Mouse (Mus musculus) myocyte (in vitro differentiated cells): ENCODE measurements around the gene Herc6. TPM values are rescaled to one million over a fixed set of nuclear protein-coding genes. Genes with fewer than 3 reads are reported as not detected.

Experiments used
- H3K27me3 ChIP-seq: one replicate; pipeline ENCODE4 v1.6.1; 2011; ENCODE audit not compliant: control insufficient read depth, insufficient read depth, insufficient read length
- H3K36me3 ChIP-seq: one replicate; pipeline ENCODE4 v1.6.1; 2011; ENCODE audit not compliant: control insufficient read depth, insufficient read depth
- H3K4me2 ChIP-seq: one replicate; pipeline ENCODE4 v1.6.1; 2011; ENCODE audit warnings: low read depth, control low read depth
- H3K4me3 ChIP-seq: one replicate; pipeline ENCODE4 v1.5.1; 2011; ENCODE audit warnings: mild to moderate bottlenecking, control low read depth, moderate library complexity
- H3K79me2 ChIP-seq: one replicate; pipeline ENCODE4 v1.6.1; 2011; ENCODE audit not compliant: control insufficient read depth, insufficient read depth
- H3ac ChIP-seq: one replicate; pipeline ENCODE4 v1.6.1; 2011; ENCODE audit not compliant: control insufficient read depth, insufficient read length
- CEBPB ChIP-seq: IDR thresholded peaks from 2 replicates; pipeline ENCODE4 v1.6.1; 2011; ENCODE audit warnings: mild to moderate bottlenecking, moderate library complexity; ENCODE audit not compliant: poor library complexity, insufficient read depth, severe bottlenecking
- E2F4 ChIP-seq: IDR thresholded peaks from one replicate; pipeline ENCODE4 v1.6.1; 2011; ENCODE audit warnings: mild to moderate bottlenecking, control low read depth, moderate library complexity; ENCODE audit not compliant: insufficient read depth
- MAX ChIP-seq: IDR thresholded peaks from one replicate; pipeline ENCODE4 v1.6.1; 2011; ENCODE audit warnings: low read depth, mild to moderate bottlenecking, control low read depth
- MYOD1 ChIP-seq, 3 experiments: IDR thresholded peaks; one replicate each; pipeline ENCODE4 v1.6.1; 2011; ENCODE audit warnings: control low read depth in 2 of 3, low read depth in 2 of 3, mild to moderate bottlenecking in 2 of 3, moderate library complexity in 1 of 3; ENCODE audit not compliant: insufficient read length in 2 of 3, control insufficient read depth in 1 of 3
- MYOG ChIP-seq, 3 experiments: IDR thresholded peaks; one replicate each; pipeline ENCODE4 v1.6.1; 2011; ENCODE audit warnings: control low read depth in 2 of 3, low read depth in 2 of 3, mild to moderate bottlenecking in 2 of 3; ENCODE audit not compliant: insufficient read length in 2 of 3, control insufficient read depth in 1 of 3, insufficient read depth in 1 of 3
- POLR2A ChIP-seq: IDR thresholded peaks from one replicate; pipeline ENCODE4 v1.6.1; 2011; ENCODE audit warnings: low read depth, mild to moderate bottlenecking, control low read depth, moderate library complexity; ENCODE audit not compliant: insufficient read length
- POLR2AphosphoS2 ChIP-seq: IDR thresholded peaks from one replicate; pipeline ENCODE4 v1.6.1; 2011; ENCODE audit warnings: low read depth, control low read depth; ENCODE audit not compliant: insufficient read length
- REST ChIP-seq: IDR thresholded peaks from one replicate; pipeline ENCODE4 v1.6.1; 2011; ENCODE audit warnings: mild to moderate bottlenecking, control low read depth, moderate library complexity; ENCODE audit not compliant: insufficient read depth, insufficient read length
- SRF ChIP-seq: IDR thresholded peaks from one replicate; pipeline ENCODE4 v1.6.1; 2011; ENCODE audit warnings: low read depth; ENCODE audit not compliant: control insufficient read depth, insufficient read length
- TCF12 ChIP-seq: IDR thresholded peaks from one replicate; pipeline ENCODE4 v1.6.1; 2011; ENCODE audit warnings: mild to moderate bottlenecking, control low read depth; ENCODE audit not compliant: poor library complexity, insufficient read depth, severe bottlenecking
- TCF3 ChIP-seq: IDR thresholded peaks from one replicate; pipeline ENCODE4 v1.6.1; 2011; ENCODE audit warnings: low read depth, control low read depth; ENCODE audit not compliant: insufficient read length
- USF1 ChIP-seq: IDR thresholded peaks from one replicate; pipeline ENCODE4 v1.6.1; 2011; ENCODE audit warnings: low read depth, mild to moderate bottlenecking, control low read depth, moderate library complexity
- polyA plus RNA-seq: library from polyadenylated mRNA; unstranded; fragments of >200 nt; fragmentation: generic; extraction: Trizol; gene quantifications from one replicate; pipeline ENCODE4 v1.2.1, GENCODE M21; 2012; ENCODE audit warnings: missing spikeins

Gene Herc6
- polyA plus RNA-seq, 1 experiment: 0.44 TPM

- Histone ChIP-seq H3K4me2 (peak overlapping the region; percentile 97), H3K79me2 (no peaks in the 10 kb centered on the region), H3K4me3 (no peak overlapping the region), H3ac (no peak overlapping the region), H3K36me3 (no peaks in the 10 kb centered on the region), H3K27me3 (no peaks in the 10 kb centered on the region)
- TF ChIP-seq USF1 (no peak), SRF (no peak), POLR2A (no peak), MAX (no peak), TCF12 (no peak), MYOG (IDR thresholded peaks at IDR 0.05; ENCODE audit: control insufficient read depth in 1 of 3, insufficient read depth in 1 of 3, insufficient read length in 2 of 3, low read depth in 2 of 3) (no peak), E2F4 (no peak), POLR2AphosphoS2 (no peak), REST (no peak), MYOD1 (IDR thresholded peaks at IDR 0.05; ENCODE audit: control insufficient read depth in 1 of 3, insufficient read length in 2 of 3, low read depth in 2 of 3) (no peak)
Observed at GRCm38 (mm10) chr6:57533410-57533809, 47.4 kb upstream of the Herc6 start.

- no peaks in the 10 kb centered on the region for H3K27me3 ChIP-seq
- TF ChIP-seq MYOG (IDR thresholded peaks at IDR 0.05; ENCODE audit: control insufficient read depth in 1 of 3, insufficient read depth in 1 of 3, insufficient read length in 2 of 3, low read depth in 2 of 3): no peak
- no peak for TF ChIP-seq TCF12
- no peak for TF ChIP-seq MAX
- no peak for TF ChIP-seq TCF3
- no peak for TF ChIP-seq POLR2A
- TF ChIP-seq POLR2AphosphoS2: no peak
- no peak for TF ChIP-seq CEBPB
- no peak for TF ChIP-seq E2F4
- TF ChIP-seq MYOD1 (IDR thresholded peaks at IDR 0.05; ENCODE audit: control insufficient read depth in 1 of 3, insufficient read length in 2 of 3, low read depth in 2 of 3): no peak
- TF ChIP-seq SRF: no peak
- no peak for TF ChIP-seq REST
- TF ChIP-seq USF1: no peak
- H3K79me2 ChIP-seq: no peaks in the 10 kb centered on the region
- H3K4me3 ChIP-seq: peak overlapping the region; percentile 37
- H3K36me3 ChIP-seq: no peaks in the 10 kb centered on the region
- H3K4me2 ChIP-seq: peak overlapping the region; percentile 97
- H3ac ChIP-seq: no peak overlapping the region
Observed at GRCm38 (mm10) chr6:57534231-57534610, 46.6 kb upstream of the Herc6 start.

- Histone ChIP-seq H3K79me2 (no peaks in the 10 kb centered on the region), H3K4me2 (peak overlapping the region; percentile 97), H3K4me3 (peak overlapping the region; percentile 37), H3K36me3 (no peaks in the 10 kb centered on the region), H3ac (peak overlapping the region; percentile 5), H3K27me3 (no peaks in the 10 kb centered on the region)
- no peak for TF ChIP-seq POLR2A
- TF ChIP-seq CEBPB: no peak
- no peak for TF ChIP-seq TCF3
- TF ChIP-seq MYOD1 (IDR thresholded peaks at IDR 0.05; ENCODE audit: control insufficient read depth in 1 of 3, insufficient read length in 2 of 3, low read depth in 2 of 3): no peak
- TF ChIP-seq E2F4: no peak
- peak in 1 of 3 experiments; percentile 12 for TF ChIP-seq MYOG (IDR thresholded peaks at IDR 0.05; ENCODE audit: control insufficient read depth in 1 of 3, insufficient read depth in 1 of 3, insufficient read length in 2 of 3, low read depth in 2 of 3)
- TF ChIP-seq REST: no peak
Observed at GRCm38 (mm10) chr6:57534611-57535286, 46.1 kb upstream of the Herc6 start.

GRCm38 (mm10) chr6:57535386-57535936 lies 45.3 kb upstream of the Herc6 start, which contains the start of gene Ppm1k:
Ppm1k (minus strand) TSS chr6:57535468.
- no peaks in the 10 kb centered on the region for H3K79me2 ChIP-seq
- no peaks in the 10 kb centered on the region for H3K27me3 ChIP-seq
- H3K4me2 ChIP-seq: peak within 1 kb of the TSS; percentile 97
- no peaks in the 10 kb centered on the region for H3K36me3 ChIP-seq
- peak; percentile 49 for TF ChIP-seq SRF
- TF ChIP-seq POLR2A: peak; percentile 47
- TF ChIP-seq MYOD1 (IDR thresholded peaks at IDR 0.05; ENCODE audit: control insufficient read depth in 1 of 3, insufficient read length in 2 of 3, low read depth in 2 of 3): no peak
- peak within 1 kb of the TSS; percentile 37 for H3K4me3 ChIP-seq
- H3ac ChIP-seq: peak within 1 kb of the TSS; percentile 5

- Histone ChIP-seq H3K4me3 (peak overlapping the region; percentile 37), H3K4me2 (peak overlapping the region; percentile 92), H3K36me3 (no peaks in the 10 kb centered on the region), H3ac (no peak overlapping the region), H3K27me3 (no peaks in the 10 kb centered on the region), H3K79me2 (no peaks in the 10 kb centered on the region)
- no peak for TF ChIP-seq USF1
- no peak for TF ChIP-seq POLR2A
- TF ChIP-seq REST: no peak
- no peak for TF ChIP-seq SRF
- TF ChIP-seq CEBPB: no peak
- no peak for TF ChIP-seq E2F4
- TF ChIP-seq MYOG (IDR thresholded peaks at IDR 0.05; ENCODE audit: control insufficient read depth in 1 of 3, insufficient read depth in 1 of 3, insufficient read length in 2 of 3, low read depth in 2 of 3): no peak
- TF ChIP-seq MAX: no peak
Observed at GRCm38 (mm10) chr6:57535971-57536669, 44.7 kb upstream of the Herc6 start.
